5 mouse cellular contexts compared by ENCODE assay signal in genomic region chrX:13822792-13823191, GRCm38 (mm10).
"Had no signal": no experiment of that assay in that cellular context is flagged by ENCODE, and none has a peak within 500 bp of the region (broad histone marks: within the 10 kb centered on the region; RNA-seq: fewer than 3 reads in every experiment).

No protein-coding gene starts in this region.

- ATAC-seq: midbrain, embryonic 13.5 days had no signal

- DNase-seq: kidney, postnatal 36 days; left cerebral cortex, postnatal 4 days; lung, adult 18-20 months; thymus, postnatal 4 days had no signal
